Mouse (Mus musculus) cerebellum, adult 18-20 months (tissue): ENCODE measurements around the gene Nme1.
A peak's percentile ranks its signal among the peaks of the same experiment; 100 is the strongest.

ENCODE experiments used
- DNase-seq, 2 experiments: peaks; one replicate each; pipeline ENCODE4 v3.0.0; 2021

The Nme1 gene

GRCm38 (mm10) chr11:93968005-93968847, at the start of gene Nme1, which contains the start of gene Gm20390:
TSS of gene Nme1 (minus strand) at chr11:93968521.
TSS of gene Gm20390 (minus strand) at chr11:93968293.
- peak; percentile 97 for DNase-seq

- DNase-seq = no peak
Observed at GRCm38 (mm10) chr11:94003346-94003745, 35.0 kb upstream of the Nme1 start.

- DNase-seq = no peak
Observed at GRCm38 (mm10) chr11:93999276-93999675, 31.0 kb upstream of the Nme1 start.

- peak; percentile 20 to 31 for DNase-seq
Observed at GRCm38 (mm10) chr11:93997141-93997775, 28.9 kb upstream of the Nme1 start.

GRCm38 (mm10) chr11:93996306-93997140, 28.2 kb upstream of the Nme1 start:
- peak in 1 of 2 experiments; percentile 58 for DNase-seq

- DNase-seq = peak; percentile 89 to 97
Observed at GRCm38 (mm10) chr11:93995720-93996305, 27.5 kb upstream of the Nme1 start, which contains the start of gene Spag9. TSS of gene Spag9 (plus strand) at chr11:93996091.

DNA sequence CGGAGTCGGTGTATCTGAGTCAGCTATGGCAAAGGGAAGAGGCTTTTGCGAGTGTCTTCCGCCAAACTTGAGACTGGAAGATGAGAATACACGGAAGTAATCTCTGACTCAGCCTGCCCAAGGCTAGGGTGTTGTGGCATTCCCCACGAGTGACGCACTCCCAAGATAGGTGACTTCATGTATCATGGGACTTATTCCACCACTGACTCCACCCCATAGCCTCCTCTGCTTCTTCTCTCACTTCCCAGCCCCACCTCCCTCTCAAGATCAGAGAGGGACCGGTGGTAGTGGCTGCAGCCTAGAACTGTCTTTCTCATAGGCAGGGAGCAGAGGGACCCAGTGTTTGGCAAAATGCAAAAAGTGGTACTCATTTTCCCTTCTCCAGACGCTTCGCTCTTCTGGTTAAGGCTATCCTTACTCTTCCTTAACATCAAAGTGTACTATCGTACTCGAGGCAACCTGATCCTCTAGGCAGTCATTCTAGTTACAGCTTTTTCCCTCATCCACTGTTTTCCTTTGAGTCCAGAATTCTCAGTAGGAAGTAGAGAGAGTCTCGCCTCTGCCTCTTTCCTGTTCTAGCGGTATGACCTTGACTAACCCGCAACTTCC, 26.9 kb upstream of the Nme1 start:
- peak; percentile 74 to 85 for DNase-seq

DNA sequence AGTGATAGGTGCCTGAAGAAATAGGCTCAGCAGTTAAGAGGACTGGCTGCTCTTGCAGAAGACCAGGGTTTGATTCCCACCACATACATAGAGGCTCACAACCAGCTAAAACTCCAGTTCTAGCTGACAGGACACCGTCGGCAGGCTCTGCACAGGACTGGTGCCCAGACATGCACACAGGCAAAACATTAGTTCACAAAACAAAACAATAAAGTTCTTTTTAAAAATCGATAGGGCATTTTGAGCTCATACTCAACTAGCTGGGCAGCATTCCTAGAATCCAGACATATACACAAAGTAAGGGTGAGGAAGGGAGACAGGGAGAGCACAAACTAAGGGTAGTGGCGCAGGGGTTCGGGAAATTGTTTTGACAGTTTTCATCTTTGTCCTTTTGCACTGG, 26.2 kb upstream of the Nme1 start:
- peak in 1 of 2 experiments; percentile 17 for DNase-seq

DNA sequence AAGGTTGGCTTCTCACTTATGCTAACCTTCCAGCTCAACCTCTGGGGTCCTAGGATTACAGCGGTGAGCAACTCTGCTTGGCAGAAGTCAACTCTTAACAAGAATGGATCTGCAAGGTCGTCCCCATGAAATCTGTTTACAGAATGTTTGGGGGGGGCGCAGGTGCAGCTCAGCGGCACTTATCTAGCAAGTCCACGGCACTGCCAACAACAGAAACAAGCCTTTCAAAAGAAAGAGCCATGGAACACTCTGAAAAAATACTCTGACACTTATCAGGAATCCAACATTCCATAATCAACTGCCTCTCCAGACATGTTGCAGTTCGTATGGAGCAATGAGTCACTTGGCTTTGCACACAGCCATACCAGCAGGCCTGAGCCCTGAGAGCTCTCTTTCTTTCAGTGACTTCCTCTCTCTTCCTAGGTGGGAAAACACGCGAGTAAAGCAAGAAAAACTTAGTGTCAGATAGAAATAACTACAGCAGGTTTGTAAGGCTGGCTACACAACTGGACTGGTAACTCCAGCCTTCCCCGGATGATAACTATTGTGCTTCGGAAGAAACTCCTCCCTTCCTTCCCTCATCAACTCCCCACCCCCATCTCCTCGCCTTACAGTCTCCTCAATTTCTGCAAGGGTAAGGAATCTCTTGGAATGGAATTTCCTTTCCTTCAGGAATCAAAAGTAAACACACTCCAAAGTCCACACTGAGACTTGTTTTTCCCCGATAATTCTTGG, 20.2 kb upstream of the Nme1 start:
- no peak for DNase-seq

GRCm38 (mm10) chr11:93987625-93988327, 19.5 kb upstream of the Nme1 start:
- DNase-seq = no peak

- DNase-seq = no peak
Observed at GRCm38 (mm10) chr11:93987026-93987425, 18.7 kb upstream of the Nme1 start.

DNA sequence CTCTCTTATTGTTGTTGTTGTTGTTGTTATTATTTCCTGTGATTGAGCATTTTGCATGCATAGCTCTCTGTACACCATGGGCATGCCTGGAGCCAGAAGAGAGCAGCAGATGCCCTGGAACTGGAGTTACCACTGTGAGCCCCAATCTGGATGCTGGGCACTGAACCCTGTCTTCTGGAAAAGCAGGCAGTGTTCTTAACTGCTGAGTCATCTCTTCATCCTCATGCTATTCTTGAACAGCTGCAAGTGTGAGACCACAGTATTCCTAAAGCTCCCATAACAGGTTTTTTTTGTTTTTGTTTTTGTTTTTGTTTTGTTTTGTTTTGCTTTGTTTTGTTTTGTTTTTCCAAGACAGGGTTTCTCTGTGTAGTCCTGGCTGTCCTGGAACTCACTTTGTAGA, 18.0 kb upstream of the Nme1 start:
- no peak for DNase-seq

- no peak for DNase-seq
Observed at GRCm38 (mm10) chr11:93985265-93985664, 16.9 kb upstream of the Nme1 start.

DNA sequence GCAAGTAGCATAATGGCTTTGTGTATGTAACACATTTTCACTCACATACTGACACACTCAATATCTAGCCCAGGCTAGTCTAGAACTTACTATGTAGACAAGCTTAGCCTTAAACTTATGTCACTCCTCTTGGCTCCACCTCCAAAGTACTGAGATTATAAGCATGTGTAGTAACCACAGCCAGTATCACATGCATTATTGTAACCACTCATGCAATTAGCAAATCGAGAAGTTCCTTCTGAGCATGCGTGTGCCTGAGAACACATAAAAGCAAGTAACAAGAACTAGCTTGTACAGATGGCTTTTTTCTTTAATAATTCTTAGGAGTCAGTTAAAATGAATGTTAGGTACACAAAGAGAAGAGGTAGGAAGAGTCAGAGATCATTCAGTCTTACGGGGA, 16.3 kb upstream of the Nme1 start:
- DNase-seq = no peak

- DNase-seq = no peak
Observed at GRCm38 (mm10) chr11:93979502-93980049, 11.3 kb upstream of the Nme1 start.

DNA sequence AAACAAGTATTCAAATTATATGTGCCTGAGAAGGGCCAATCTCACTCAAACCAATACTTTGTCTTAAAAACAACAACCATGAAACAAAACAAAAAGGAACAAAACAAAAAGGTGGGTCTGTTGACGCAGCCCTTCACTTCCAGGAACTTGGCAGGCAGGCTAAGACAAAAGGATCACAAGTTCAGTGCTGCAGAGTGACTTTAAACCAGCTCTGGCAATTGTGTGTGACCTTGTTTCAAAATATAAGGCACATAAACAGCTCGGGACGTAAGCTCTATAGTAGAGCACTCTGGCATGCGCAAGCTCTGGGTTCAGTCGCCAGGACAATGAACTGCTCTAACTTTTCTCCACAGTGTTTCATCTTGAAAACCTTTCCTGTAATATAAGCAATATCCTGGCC, 4.6 kb upstream of the Nme1 start:
- no peak for DNase-seq

- DNase-seq = no peak
Observed at GRCm38 (mm10) chr11:93969799-93970198, 1.5 kb upstream of the Nme1 start.

GRCm38 (mm10) chr11:93969171-93969570, 850 bp upstream of the Nme1 start:
- peak in 1 of 2 experiments; percentile 17 for DNase-seq

DNA sequence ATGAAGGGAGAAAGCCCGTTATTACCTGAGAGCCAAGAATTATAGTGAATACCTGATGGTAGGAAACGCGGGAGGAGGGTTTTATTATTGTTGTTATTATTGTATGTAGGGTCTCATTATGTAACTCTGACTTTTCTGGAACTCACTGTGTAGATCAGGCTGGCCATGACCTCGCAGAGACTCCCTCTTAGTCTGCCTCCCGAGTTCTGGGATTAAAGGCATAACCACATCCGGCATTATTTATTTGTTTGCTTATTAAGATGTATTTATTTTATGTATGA, 467 bp upstream of the Nme1 start:
- no peak for DNase-seq

DNA sequence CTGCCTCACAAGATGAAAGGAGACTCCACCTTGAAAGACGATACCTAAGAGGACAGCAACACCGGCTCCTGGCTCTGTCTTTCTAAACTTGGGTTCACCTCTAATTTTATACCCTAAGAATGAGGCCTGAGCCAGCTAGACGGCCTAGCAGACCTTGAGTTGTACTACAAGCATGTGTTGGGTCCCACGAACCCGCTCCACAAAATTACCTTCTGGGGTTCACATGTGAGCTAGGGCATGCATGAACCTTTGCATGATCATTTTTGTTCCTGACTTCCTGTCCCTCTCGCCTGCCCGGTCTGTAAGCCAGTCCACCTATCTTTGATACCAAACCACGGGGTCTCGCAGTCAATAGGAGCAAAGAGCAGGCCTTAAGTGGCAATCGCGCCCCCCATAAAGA, 940 bp downstream of the Nme1 start:
- peak in 1 of 2 experiments; percentile 25 for DNase-seq

DNA sequence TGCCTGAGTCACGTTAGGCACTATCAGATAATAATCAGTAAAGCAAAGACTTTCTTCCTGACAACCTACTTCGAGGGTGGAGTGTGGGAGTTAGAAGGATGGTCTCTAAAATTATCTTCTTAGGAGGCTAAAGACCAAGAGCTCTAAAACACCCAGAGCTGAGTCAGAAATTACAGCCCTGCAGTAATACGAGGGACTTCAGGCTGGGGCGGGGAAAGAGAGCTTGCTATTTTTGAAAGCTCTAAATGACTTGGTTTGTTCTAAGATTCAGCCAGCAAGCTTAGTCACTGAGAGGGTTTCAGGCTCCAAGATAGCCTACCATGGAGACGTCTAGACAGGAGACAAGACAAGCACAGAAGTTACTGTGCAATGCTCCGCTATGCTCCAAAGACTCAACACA, 2.9 kb downstream of the Nme1 start:
- no peak for DNase-seq
